Mouse (Mus musculus) cortical plate, adult 2 months (tissue): ENCODE results near the gene Jarid2. TPM values are rescaled to one million over a fixed set of nuclear protein-coding genes. Genes with fewer than 3 reads are reported as not detected.

ENCODE experiments used
- H3K27ac ChIP-seq: fragments of 200-500 bp; 2 replicates; pipeline ENCODE4 v1.5.1; 2012; ENCODE audit warnings: low read length, control low read depth, inconsistent platforms; ENCODE audit not compliant: insufficient read depth
- H3K4me1 ChIP-seq: fragments of 200-500 bp; 2 replicates; pipeline ENCODE4 v1.6.1; 2011; ENCODE audit warnings: low read length; ENCODE audit not compliant: control insufficient read depth, insufficient read depth
- H3K4me3 ChIP-seq: fragments of 200-500 bp; 2 replicates; pipeline ENCODE4 v1.5.1; 2011; ENCODE audit warnings: mild to moderate bottlenecking, low read length, control low read depth; ENCODE audit not compliant: insufficient read depth
- CTCF ChIP-seq: fragments of 200-500 bp; IDR thresholded peaks from 2 replicates; pipeline ENCODE4 v1.5.1; 2011; ENCODE audit warnings: mild to moderate bottlenecking, control low read depth, low read length; ENCODE audit not compliant: insufficient read depth; ENCODE audit errors: extremely low read depth
- POLR2A ChIP-seq: fragments of 200-500 bp; IDR thresholded peaks from 2 replicates; pipeline ENCODE4 v1.6.1; 2011; ENCODE audit warnings: mild to moderate bottlenecking, low read length, control low read depth; ENCODE audit not compliant: insufficient read depth; ENCODE audit errors: extremely low read depth
- polyA plus RNA-seq: library from polyadenylated mRNA; depleted of rRNA; stranded (reverse); fragments of >200 nt; gene quantifications from 2 replicates; pipeline ENCODE4 v1.2.3, GENCODE M21; 2012

Jarid2 gene
- polyA plus RNA-seq, 1 experiment = 18.2 TPM

DNA sequence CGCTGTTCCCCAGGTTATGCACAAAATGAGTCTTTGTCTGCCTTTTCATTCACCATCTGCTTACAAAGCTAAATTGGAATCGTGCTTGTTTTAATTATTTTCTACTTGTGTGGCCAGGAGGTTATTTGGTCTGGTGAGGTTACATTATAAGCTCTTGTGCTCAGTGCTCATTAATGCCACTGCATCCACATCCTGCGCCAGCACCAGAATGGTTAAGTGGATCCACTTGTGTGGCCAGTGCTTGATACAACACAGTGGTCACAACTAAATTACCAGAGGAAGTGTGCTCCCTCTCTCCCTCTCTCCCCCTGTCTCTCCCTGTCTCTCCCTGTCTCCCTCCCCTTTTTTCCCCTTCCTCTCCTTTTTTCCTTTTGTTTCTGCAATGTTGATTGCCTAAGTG, 66.6 kb downstream of the Jarid2 start:
- Histone ChIP-seq H3K4me1 (peaks cover 8% of the 10 kb centered on the region; the same call in 1 of the 2 replicates), H3K4me3 (no peak overlapping the region), H3K27ac (no peak overlapping the region)
- no peak for TF ChIP-seq POLR2A
- no peak for TF ChIP-seq CTCF

DNA sequence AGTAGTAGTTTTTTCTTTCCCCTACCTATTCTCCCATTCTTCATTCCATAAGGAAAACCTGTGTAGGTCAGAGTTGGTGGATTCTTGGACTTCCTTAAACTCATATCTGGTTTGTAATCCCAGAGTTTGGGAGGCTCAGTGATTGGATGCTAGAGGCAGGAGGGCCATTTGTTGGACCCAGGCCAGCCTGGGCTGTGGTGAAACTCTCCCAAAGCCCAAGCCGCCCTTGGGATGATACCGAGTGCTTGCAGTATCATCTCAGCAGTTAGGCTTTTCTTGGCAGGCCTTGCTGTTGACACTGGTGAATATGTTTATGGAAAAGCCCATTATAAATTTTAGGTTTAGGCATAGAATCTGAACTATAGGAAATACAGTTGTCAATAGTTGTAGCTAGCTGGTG, 67.5 kb downstream of the Jarid2 start:
- no peak for TF ChIP-seq POLR2A
- no peak for TF ChIP-seq CTCF
- H3K4me3 ChIP-seq = no peak overlapping the region
- peaks cover 8% of the 10 kb centered on the region; the same call in 1 of the 2 replicates for H3K4me1 ChIP-seq
- H3K27ac ChIP-seq = no peak overlapping the region

DNA sequence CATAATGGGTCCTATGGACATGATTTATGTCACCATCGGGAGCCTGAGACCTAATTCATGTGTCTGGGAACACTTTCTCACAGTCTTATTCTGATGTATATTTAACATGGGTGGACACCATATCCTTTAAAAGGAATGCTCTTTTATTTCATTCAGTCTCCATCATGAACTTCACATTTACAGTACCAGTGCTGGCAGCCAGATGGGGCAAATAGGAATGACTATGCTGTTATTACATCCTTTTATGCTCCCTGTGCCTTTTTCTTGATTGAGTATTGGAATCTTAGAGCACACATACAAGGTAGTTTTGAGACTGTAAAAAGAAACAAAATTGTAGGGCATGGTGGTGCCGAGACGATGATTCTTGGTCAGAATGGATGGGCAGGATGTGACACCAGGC, 69.0 kb downstream of the Jarid2 start:
- H3K27ac ChIP-seq = no peak overlapping the region
- H3K4me1 ChIP-seq = peaks cover 8% of the 10 kb centered on the region; the same call in 1 of the 2 replicates
- no peak for TF ChIP-seq POLR2A
- H3K4me3 ChIP-seq = no peak overlapping the region

DNA sequence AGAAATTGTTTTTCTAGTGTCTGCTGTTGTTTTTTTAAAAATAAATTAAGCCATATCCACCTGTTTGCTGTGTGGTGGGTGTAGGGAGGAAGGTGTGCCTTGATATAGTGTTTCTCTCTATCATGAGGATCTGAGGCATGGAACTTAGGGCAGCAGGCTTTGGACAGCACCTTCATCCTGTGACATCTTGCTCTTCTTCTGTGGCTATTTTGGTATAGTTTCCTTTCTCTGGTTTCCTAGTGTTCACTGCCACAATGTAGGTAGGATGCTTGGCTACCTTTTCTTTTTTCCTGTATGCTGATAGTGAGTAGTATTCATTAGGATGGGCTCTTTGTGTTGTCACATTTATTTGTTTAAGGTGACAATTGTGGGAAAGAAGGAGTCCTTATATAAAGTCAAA, 69.9 kb downstream of the Jarid2 start:
- TF ChIP-seq CTCF = no peak
- no peak for TF ChIP-seq POLR2A
- Histone ChIP-seq H3K4me3 (no peak overlapping the region), H3K4me1 (peaks cover 8% of the 10 kb centered on the region; the same call in 1 of the 2 replicates), H3K27ac (no peak overlapping the region)

DNA sequence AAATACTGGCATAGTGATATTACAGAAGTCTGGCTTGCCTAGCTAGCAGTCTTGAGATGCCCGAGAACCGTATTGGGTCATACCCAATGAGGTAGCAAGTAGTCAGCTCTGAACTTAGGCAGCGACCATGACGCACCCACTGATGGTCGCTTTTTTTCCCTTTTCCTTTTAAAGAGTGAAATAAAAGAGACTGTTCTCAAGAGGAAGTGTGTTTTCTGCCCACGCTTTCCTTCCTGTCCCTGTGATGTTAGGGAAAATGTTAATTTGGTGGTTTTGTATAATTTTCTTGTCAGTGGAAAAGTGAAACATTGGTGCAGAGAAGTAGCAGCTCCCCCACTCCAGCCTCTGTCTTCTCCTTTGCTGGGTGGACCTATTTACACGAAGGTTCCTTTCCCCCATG, 70.8 kb downstream of the Jarid2 start:
- Histone ChIP-seq H3K4me1 (peaks cover 8% of the 10 kb centered on the region; the same call in 1 of the 2 replicates), H3K27ac (0 out of 2 replicates have a peak overlapping the region, but pooled peaks have one; percentile 38), H3K4me3 (no peak overlapping the region)
- TF ChIP-seq CTCF (no peak), POLR2A (no peak)

DNA sequence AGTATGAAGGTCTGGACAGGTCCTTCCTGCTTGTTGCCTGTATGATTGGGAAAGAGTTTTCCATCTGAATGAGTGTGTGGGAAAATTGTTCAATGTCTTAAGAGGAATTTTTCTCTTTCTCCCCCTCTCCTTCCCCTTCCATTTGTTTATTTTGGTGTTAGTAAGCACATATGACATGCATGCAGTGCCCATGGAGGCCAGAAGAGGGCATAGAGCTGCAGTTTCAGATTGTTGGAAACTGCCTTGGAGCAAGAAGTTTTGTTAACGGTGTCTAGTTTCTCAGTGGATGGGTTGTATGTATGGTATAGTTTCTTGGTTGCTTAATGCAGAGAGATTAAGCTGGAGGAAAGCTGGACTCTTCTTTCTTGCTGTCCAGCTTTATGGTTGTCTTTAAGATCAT, 75.6 kb downstream of the Jarid2 start:
- TF ChIP-seq CTCF (peak; percentile 65), POLR2A (no peak)
- Histone ChIP-seq H3K4me3 (no peak overlapping the region), H3K27ac (no peak overlapping the region), H3K4me1 (peaks cover 3% of the 10 kb centered on the region; the same call in 1 of the 2 replicates)

DNA sequence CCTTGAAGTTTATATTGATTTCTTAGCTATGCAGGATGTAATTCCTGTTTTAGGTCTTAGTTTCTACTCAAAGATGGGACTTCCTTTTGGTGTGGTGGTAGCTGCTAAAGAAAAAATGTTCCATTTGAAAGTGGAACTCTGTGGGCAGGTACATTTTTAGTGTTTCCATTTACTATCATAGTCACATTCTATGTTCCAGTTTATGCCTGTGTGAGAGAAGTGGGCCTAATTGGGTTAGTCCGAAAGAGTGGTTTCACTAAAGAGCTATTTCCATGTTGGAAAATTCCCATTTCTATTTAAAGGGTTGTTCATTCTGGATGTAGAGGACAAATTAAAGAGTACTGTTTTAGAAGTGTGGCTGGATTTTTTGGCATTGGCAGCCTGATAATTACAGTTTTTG, 79.0 kb downstream of the Jarid2 start:
- no peaks in the 10 kb centered on the region for H3K4me1 ChIP-seq
- H3K27ac ChIP-seq = no peak overlapping the region
- H3K4me3 ChIP-seq = no peak overlapping the region
- TF ChIP-seq POLR2A (no peak), CTCF (no peak)

DNA sequence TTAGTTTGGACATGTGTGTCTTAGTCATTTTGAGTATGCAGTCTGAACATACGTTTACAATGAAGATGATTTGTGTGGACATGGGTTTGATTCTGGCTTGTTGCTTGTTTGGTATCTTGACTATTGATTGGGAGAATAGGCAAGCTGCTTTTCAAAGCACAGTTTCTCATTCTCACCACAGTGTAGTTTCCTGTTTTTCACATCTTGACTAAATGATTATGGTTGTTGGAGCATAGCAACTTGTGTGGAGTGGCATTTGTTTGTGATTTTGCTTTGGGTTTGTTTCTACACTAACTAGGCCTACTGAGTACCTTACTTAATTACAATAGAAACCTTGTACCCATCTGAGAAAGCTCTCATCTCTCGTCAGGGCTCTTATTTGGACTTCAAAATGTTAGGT, 81.7 kb downstream of the Jarid2 start:
- Histone ChIP-seq H3K27ac (no peak overlapping the region), H3K4me1 (no peaks in the 10 kb centered on the region), H3K4me3 (no peak overlapping the region)
- no peak for TF ChIP-seq POLR2A
- TF ChIP-seq CTCF = no peak

DNA sequence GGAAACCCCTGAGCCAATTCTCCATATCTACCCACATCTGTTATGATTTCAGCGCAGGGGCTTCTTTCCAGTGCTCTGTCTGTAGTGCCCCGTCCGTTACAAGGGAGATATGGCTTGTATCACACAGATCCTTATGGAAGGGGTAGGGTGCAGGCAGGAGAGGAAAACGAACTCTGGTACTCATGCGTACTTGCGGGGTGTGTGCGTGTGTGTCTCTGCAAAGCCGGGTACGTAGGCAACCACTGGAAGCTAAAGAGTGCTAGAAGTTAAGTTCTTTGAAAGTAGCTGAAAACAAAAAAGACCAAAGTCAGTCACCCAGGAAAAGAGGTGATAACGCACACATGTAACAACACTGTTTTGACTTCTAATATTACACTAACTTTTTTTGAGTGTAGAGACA, 82.3 kb downstream of the Jarid2 start:
- TF ChIP-seq CTCF (no peak), POLR2A (no peak)
- Histone ChIP-seq H3K4me1 (no peaks in the 10 kb centered on the region), H3K4me3 (no peak overlapping the region), H3K27ac (no peak overlapping the region)

DNA sequence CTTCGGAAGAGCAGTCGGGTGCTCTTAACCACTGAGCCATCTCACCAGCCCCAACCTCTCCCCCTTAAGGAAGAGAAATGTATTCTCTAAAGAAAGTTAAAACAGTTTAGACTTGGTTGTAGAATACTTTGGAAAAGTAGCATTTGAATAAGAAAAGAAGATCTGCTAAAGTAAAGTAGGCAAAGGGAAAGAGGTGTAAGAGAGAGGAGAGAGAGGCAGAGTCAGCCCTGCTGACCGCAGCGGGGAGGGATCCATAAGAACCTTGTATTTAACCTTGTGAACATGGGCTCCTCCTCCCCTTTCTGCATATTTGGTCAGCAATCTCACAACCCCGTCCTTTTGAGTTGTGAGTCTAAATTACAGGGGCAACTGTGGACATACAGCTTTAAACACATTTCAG, 83.1 kb downstream of the Jarid2 start:
- Histone ChIP-seq H3K27ac (no peak overlapping the region), H3K4me1 (no peaks in the 10 kb centered on the region), H3K4me3 (no peak overlapping the region)
- TF ChIP-seq CTCF = no peak
- no peak for TF ChIP-seq POLR2A

DNA sequence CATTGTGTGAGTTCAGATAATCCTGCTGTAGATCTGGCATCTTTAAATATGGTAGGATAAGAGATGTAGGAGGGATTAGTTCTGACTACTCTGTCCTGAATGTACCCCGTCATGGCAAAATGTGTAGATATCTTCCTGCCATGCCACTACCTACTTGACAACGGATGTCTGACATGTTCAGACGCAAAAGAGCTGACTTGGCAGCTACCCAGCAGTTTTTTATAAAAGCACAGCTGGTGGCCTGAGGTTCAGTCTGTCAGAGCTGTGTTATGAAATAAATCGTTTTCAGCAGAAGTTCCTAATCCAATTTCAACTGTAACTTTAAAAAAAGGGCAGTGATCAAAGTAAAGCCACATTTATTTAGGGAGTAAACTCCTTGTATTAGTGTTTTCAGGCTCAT, 90.1 kb downstream of the Jarid2 start:
- H3K4me3 ChIP-seq = no peak overlapping the region
- no peak for TF ChIP-seq POLR2A
- TF ChIP-seq CTCF = no peak

More for the DNA sequence above, 90.1 kb downstream of the Jarid2 start:
- Histone ChIP-seq H3K4me1 (peaks cover 2% of the 10 kb centered on the region), H3K27ac (no peak overlapping the region)
